Mouse (Mus musculus): ENCODE results near the gene Wnk1. TPM values are rescaled to one million over a fixed set of nuclear protein-coding genes. Genes with fewer than 3 reads are reported as not detected.
"Not testable (repeated sequence)": the region's sequence is repeated elsewhere in the genome, so short reads cannot be mapped to it uniquely, and the experiment has no call there.

Wnk1 gene
- polyA plus RNA-seq (2021): 251 TPM

GRCm38 (mm10) chr6:120038366-120039255, at the start of gene Wnk1:
Gene Wnk1, minus strand, starts transcription at chr6:120038672.
- ChIA-PET POLR2A (interaction anchor here (2.2 kb wide), 1 partner anchor 87 kb away, joined by 5 read pairs; no protein-coding TSS in a partner anchor), CTCF (interaction anchor here (0.8 to 1.0 kb wide), 3 partner anchors 116 to 571 kb away, joined by 3 read pairs; no protein-coding TSS in a partner anchor)
- DNase-seq (ENCODE audit: low read depth, low spot score) (peak; percentile 91), ATAC-seq (peak; percentile 76)
- no peak for TF ChIP-seq CTCF (IDR thresholded peaks at IDR 0.05)
- no peaks in the 10 kb centered on the region for H3K27me3 ChIP-seq
- in situ Hi-C loops (cut with MboI; ENCODE audit: low pct_unique_long_range_greater_than_20kb): no loop called here

- DNase-seq (ENCODE audit: low read depth, low spot score); ATAC-seq; POLR2A ChIA-PET; H3K27me3 ChIP-seq; in situ Hi-C loops (cut with MboI; ENCODE audit: low pct_unique_long_range_greater_than_20kb): not testable (repeated sequence)
- CTCF ChIA-PET: interaction anchor here (1.5 kb wide), 1 partner anchor 16 kb away, joined by 3 read pairs; no protein-coding TSS in a partner anchor
Observed at GRCm38 (mm10) chr6:120087041-120087440, 48.6 kb upstream of the Wnk1 start.

DNA sequence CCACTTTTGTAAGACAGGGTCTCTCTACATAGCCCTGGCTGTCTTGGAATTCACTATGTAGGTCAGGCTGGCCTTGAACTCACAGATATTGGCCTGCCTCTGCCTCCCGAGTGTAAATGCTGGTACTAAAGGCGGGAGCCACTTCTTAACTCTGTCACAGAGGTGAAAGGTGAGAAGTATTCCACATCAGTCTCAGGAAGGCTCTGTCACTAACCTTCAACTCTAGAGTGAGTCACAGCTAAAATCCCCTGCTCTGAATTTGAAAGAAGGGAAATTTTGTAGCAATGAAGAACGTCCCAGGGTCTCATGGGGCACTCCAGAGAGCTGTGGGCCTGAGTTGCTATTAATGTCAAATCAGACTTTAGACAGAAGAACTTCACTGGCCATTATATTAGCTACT, 47.4 kb upstream of the Wnk1 start:
- ATAC-seq (no peak), DNase-seq (ENCODE audit: low read depth, low spot score) (no peak)
- in situ Hi-C loops (cut with MboI; ENCODE audit: low pct_unique_long_range_greater_than_20kb): no loop called here
- no peaks in the 10 kb centered on the region for H3K27me3 ChIP-seq
- TF ChIP-seq CTCF (IDR thresholded peaks at IDR 0.05): no peak
- POLR2A ChIA-PET: no interaction called here
- CTCF ChIA-PET: interaction anchor here (1.5 kb wide), 1 partner anchor 14 kb away, joined by 3 read pairs; no protein-coding TSS in a partner anchor

- no peak for TF ChIP-seq CTCF (IDR thresholded peaks at IDR 0.05)
- no peaks in the 10 kb centered on the region for H3K27me3 ChIP-seq
- ChIA-PET POLR2A (no interaction called here), CTCF (no interaction called here)
- no peak for DNase-seq (ENCODE audit: low read depth, low spot score)
- ATAC-seq: no peak
- in situ Hi-C loops (cut with MboI; ENCODE audit: low pct_unique_long_range_greater_than_20kb): no loop called here
Observed at GRCm38 (mm10) chr6:120084983-120085382, 46.5 kb upstream of the Wnk1 start.

- H3K27me3 ChIP-seq: no peaks in the 10 kb centered on the region
- no peak for ATAC-seq
- no peak for TF ChIP-seq CTCF (IDR thresholded peaks at IDR 0.05)
- ChIA-PET POLR2A (no interaction called here), CTCF (interaction anchor here (1.2 kb wide), 1 partner anchor 8 kb away, joined by 3 read pairs; no protein-coding TSS in a partner anchor)
- in situ Hi-C loops (cut with MboI; ENCODE audit: low pct_unique_long_range_greater_than_20kb): no loop called here
- no peak for DNase-seq (ENCODE audit: low read depth, low spot score)
Observed at GRCm38 (mm10) chr6:120083442-120083841, 45.0 kb upstream of the Wnk1 start.

GRCm38 (mm10) chr6:120082951-120083411, 44.5 kb upstream of the Wnk1 start:
- no peaks in the 10 kb centered on the region for H3K27me3 ChIP-seq
- ChIA-PET CTCF (interaction anchor here (1.2 to 1.3 kb wide), 2 partner anchors 8 to 24 kb away, joined by 3 read pairs; no protein-coding TSS in a partner anchor), POLR2A (no interaction called here)
- DNase-seq (ENCODE audit: low read depth, low spot score) (no peak), ATAC-seq (no peak)
- in situ Hi-C loops (cut with MboI; ENCODE audit: low pct_unique_long_range_greater_than_20kb): no loop called here
- TF ChIP-seq CTCF (IDR thresholded peaks at IDR 0.05): no peak

GRCm38 (mm10) chr6:120082251-120082950, 43.9 kb upstream of the Wnk1 start:
- ATAC-seq (no peak), DNase-seq (ENCODE audit: low read depth, low spot score) (no peak)
- TF ChIP-seq CTCF (IDR thresholded peaks at IDR 0.05): no peak
- POLR2A ChIA-PET: no interaction called here
- in situ Hi-C loops (cut with MboI; ENCODE audit: low pct_unique_long_range_greater_than_20kb): no loop called here
- H3K27me3 ChIP-seq: no peaks in the 10 kb centered on the region
- CTCF ChIA-PET: interaction anchor here (1.2 to 1.3 kb wide), 2 partner anchors 9 to 23 kb away, joined by 3 read pairs; no protein-coding TSS in a partner anchor

DNA sequence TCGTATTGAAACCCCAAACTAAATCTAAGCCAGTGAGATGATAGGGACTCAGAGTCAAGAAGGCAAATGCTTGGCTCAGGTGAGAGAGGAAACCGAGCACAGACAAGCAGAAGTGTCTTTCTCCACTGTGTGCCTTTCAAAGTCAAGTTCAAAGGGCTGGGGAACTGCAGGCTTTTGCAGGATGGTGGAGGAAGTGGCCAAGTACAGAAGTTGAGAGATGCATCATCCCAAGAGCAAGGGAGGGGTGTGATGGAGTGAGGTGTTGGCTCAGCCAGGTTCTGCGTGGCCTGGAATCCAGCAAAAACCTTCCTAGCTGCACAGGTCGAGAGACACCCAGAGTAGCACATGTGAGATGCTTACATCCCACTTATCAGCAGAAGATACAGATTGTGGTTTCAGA, 43.0 kb upstream of the Wnk1 start:
- H3K27me3 ChIP-seq: no peaks in the 10 kb centered on the region
- CTCF ChIA-PET: interaction anchor here (1.3 kb wide), 1 partner anchor 22 kb away, joined by 3 read pairs; no protein-coding TSS in a partner anchor
- in situ Hi-C loops (cut with MboI; ENCODE audit: low pct_unique_long_range_greater_than_20kb): no loop called here
- ATAC-seq (no peak), DNase-seq (ENCODE audit: low read depth, low spot score) (no peak)
- POLR2A ChIA-PET: no interaction called here
- no peak for TF ChIP-seq CTCF (IDR thresholded peaks at IDR 0.05)

GRCm38 (mm10) chr6:120079547-120079946, 41.1 kb upstream of the Wnk1 start:
- POLR2A ChIA-PET: no interaction called here
- DNase-seq (ENCODE audit: low read depth, low spot score): no peak
- CTCF ChIA-PET: no interaction called here
- TF ChIP-seq CTCF (IDR thresholded peaks at IDR 0.05): no peak
- H3K27me3 ChIP-seq: no peaks in the 10 kb centered on the region
- no peak for ATAC-seq
- in situ Hi-C loops (cut with MboI; ENCODE audit: low pct_unique_long_range_greater_than_20kb): no loop called here

GRCm38 (mm10) chr6:120076619-120077450, 38.4 kb upstream of the Wnk1 start:
- no peak for TF ChIP-seq CTCF (IDR thresholded peaks at IDR 0.05)
- DNase-seq (ENCODE audit: low read depth, low spot score): no peak
- CTCF ChIA-PET: interaction anchor here (0.7 to 1.1 kb wide), 2 partner anchors 17 to 30 kb away, joined by 3 read pairs; no protein-coding TSS in a partner anchor
- in situ Hi-C loops (cut with MboI; ENCODE audit: low pct_unique_long_range_greater_than_20kb): no loop called here
- POLR2A ChIA-PET: no interaction called here
- no peak for ATAC-seq
- H3K27me3 ChIP-seq: no peaks in the 10 kb centered on the region
